Mouse (Mus musculus) testis, adult 10 weeks (tissue): Measurements from ENCODE around the gene Actr8. TPM values are rescaled to one million over a fixed set of nuclear protein-coding genes. Genes with fewer than 3 reads are reported as not detected.

Experiments used
- polyA plus RNA-seq: library from polyadenylated mRNA; stranded (reverse); fragments of 350-450 nt; fragmentation: Illumina TruSeq; extraction: RNeasy Lipid Tissue Mini Kit (QIAGEN cat#74804); gene quantifications from one replicate; pipeline ENCODE4 v1.2.3, GENCODE M21; 2014; ENCODE audit warnings: low read depth, low replicate concordance

Actr8 gene
- polyA plus RNA-seq: 28.5 TPM

DNA sequence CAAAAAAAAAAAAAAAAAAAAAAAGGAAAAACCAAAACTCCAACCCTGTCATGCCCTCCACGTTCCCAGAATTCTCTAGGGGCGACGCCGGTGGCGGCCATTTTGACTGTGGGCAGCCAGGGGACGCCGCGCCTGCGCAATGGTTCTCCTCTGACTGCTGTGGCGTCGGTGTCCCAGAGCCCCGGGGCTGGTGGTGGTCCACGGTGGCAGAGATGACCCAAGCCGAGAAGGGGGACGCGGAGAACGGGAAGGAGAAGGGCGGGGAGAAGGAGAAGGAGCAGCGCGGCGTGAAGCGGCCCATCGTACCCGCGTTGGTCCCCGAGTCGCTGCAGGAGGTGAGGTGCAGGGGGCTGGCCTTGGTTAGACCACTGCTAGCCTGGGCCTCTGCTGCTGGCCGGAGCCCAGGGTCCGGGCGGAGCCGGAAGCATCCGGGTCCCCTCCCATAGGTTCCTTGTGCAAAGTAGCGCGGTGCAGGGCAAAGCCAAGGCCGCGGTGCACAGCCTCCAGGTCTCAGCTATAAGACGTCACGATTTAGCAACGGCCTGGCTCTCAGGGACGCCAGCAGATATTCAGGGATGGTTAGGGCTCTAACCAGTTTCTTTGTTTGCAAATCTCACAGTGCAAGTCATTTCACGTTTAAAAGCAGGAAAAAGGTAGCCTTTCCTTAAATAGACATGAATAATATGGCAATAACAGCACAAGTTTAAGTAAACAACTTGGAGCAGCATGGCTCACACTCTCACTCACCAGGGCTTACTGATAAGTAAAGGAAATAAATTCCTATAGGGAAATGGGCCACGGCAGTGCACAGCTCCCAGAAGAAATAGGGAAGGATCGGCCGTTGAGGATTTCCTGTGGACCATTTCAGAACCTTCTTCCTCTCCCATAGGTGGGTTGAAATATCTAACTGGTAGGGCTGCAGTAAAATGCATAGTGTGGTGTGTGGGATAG is at the start of gene Actr8:
Gene Actr8, plus strand, starts transcription at position 84 of the 951 bp plus-strand sequence.

GRCm38 (mm10) chr14:29968075-29968821 is 9.9 kb upstream of the Actr8 start, which contains the start of gene Selenok:
Gene Selenok (plus strand): TSS chr14:29968308.

GRCm38 (mm10) chr14:30008733-30009575 is 30.8 kb downstream of the Actr8 start, which contains the start of the genes Il17rb and Chdh:
Gene Il17rb (minus strand): TSS chr14:30008896.
Gene Chdh (plus strand): TSS chr14:30009023.

Other genes with a start within 250 kb of the Actr8 start
- 143 TPM for gene Selenok, start 10.0 kb upstream of the Actr8 start, polyA plus RNA-seq
- 1.9 TPM for gene Il17rb, start 30.6 kb downstream of the Actr8 start, polyA plus RNA-seq
- gene Chdh, start 30.7 kb downstream of the Actr8 start, polyA plus RNA-seq: 9.0 TPM